Mouse (Mus musculus): ENCODE data around the gene Stab1. TPM values are rescaled to one million over a fixed set of nuclear protein-coding genes. Genes with fewer than 3 reads are reported as not detected.

Gene Stab1
- polyA plus RNA-seq (2015; fragmentation: Nextera tagmentation; extraction: Ambion mirVana) = 35.0 and 38.5 TPM in 2 replicates

DNA sequence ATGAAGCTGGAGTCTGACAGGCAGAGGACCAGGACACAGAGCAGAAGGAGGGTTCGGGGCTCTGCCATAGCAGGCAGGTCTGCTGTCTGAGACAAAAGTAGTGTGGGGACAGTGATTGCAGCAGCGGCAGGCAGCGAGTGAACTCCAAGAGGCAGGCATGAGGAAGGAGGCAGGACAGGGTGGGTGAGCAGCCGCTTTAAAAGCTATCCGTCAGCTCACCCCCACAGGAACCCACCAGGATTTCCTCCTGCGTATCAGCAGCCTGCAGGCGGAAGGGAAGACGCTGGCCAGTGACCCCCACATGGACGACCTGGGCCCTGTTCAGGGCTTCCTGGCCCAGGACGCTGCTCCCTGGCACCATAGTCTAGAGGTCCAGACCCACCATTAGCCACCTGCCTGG lies at the start of gene Stab1:
Stab1 (minus strand) TSS at position 217 of the 400 bp plus-strand sequence.
- Histone ChIP-seq H3K4me3 (replicated peaks) (peak within 1 kb of the TSS; percentile 18; the same call in 1 of the 2 replicates), H3K9ac (0 out of 2 replicates have a peak within 1 kb of the TSS, but pooled peaks have one; percentile 4)

DNA sequence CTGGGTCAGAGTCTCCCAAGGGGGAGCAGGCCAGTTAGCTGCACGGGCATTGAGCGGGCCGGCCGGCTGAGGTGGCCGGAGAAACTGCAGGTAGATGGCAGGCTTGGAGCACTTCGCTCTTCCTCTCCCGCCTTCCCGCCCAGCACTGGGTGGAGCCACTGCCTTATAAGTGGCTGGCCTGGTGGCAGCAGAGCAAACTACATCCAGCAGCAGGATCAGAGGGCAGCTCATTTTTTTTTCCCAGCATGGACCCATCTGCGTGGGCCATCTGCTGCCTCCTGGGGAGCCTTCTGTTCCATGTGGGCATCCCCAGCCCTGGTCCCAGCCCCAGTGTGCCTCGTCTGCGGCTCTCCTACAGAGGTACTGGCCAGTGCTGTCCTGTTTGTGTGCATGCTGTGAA lies 49.2 kb upstream of the Stab1 start, which contains the start of gene Sema3g:
Sema3g (plus strand) TSS at position 195 of the 400 bp plus-strand sequence.
- Histone ChIP-seq H3K9me3 (no peaks in the 10 kb centered on the region), H3K4me2 (peak within 1 kb of the TSS; percentile 32), H3K27ac (no peak within 1 kb of the TSS), H3K27me3 (replicated peaks) (no peaks in the 10 kb centered on the region), H3K36me3 (no peaks in the 10 kb centered on the region), H3K9ac (no peak within 1 kb of the TSS), H3K4me1 (0 out of 2 replicates have a peak, but pooled peaks cover 9% of the 10 kb centered on the region), H3K4me3 (replicated peaks) (no peak within 1 kb of the TSS)
- peak; percentile 79 for ATAC-seq (ENCODE audit: insufficient read depth, low FRiP score, low read depth)
- 12% methylated on average over 11 of the region's 11 CpGs for WGBS

More for the DNA sequence above, at the start of gene Stab1:
- WGBS = 21% methylated on average over 10 of the region's 10 CpGs
- ATAC-seq (ENCODE audit: insufficient read depth, low FRiP score, low read depth) = no peak
- H3K36me3 ChIP-seq = peaks cover 34% of the 10 kb centered on the region
- no peaks in the 10 kb centered on the region for H3K27me3 ChIP-seq (replicated peaks)
- peak within 1 kb of the TSS; percentile 23 for H3K4me2 ChIP-seq
- no peaks in the 10 kb centered on the region for H3K9me3 ChIP-seq
- peaks cover 11% of the 10 kb centered on the region; the same call in 1 of the 2 replicates for H3K4me1 ChIP-seq
- no peak within 1 kb of the TSS for H3K27ac ChIP-seq

DNA sequence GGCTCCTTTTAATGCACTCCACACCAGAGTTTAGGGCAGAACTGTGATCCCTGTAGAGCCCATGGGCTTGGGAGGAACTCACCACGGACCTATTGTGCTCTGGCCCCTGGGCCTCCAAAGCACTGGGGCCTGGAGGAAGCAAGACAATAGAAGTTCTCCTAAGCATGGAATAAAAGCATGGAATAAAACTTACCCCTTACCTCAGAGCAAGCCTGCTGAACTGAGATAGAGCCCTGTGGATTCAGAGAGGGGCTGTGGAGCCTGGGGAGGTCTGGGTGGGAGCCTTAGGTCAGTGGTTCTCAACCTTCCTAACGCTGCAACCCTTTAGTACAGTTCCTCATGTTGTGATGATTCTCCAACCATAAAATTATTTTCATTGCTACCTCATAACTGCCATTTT lies 48.4 kb upstream of the Stab1 start, which contains the start of gene Nisch:
Nisch (minus strand) TSS at position 101 of the 400 bp plus-strand sequence.
- Histone ChIP-seq H3K36me3 (no peaks in the 10 kb centered on the region), H3K27me3 (replicated peaks) (no peaks in the 10 kb centered on the region), H3K27ac (no peak within 1 kb of the TSS), H3K9me3 (no peaks in the 10 kb centered on the region), H3K4me3 (replicated peaks) (no peak within 1 kb of the TSS), H3K4me1 (0 out of 2 replicates have a peak, but pooled peaks cover 9% of the 10 kb centered on the region), H3K9ac (no peak within 1 kb of the TSS), H3K4me2 (peak within 1 kb of the TSS; percentile 32)
- no peak for ATAC-seq (ENCODE audit: insufficient read depth, low FRiP score, low read depth)
- 71% methylated on average over 2 of the region's 2 CpGs for WGBS

DNA sequence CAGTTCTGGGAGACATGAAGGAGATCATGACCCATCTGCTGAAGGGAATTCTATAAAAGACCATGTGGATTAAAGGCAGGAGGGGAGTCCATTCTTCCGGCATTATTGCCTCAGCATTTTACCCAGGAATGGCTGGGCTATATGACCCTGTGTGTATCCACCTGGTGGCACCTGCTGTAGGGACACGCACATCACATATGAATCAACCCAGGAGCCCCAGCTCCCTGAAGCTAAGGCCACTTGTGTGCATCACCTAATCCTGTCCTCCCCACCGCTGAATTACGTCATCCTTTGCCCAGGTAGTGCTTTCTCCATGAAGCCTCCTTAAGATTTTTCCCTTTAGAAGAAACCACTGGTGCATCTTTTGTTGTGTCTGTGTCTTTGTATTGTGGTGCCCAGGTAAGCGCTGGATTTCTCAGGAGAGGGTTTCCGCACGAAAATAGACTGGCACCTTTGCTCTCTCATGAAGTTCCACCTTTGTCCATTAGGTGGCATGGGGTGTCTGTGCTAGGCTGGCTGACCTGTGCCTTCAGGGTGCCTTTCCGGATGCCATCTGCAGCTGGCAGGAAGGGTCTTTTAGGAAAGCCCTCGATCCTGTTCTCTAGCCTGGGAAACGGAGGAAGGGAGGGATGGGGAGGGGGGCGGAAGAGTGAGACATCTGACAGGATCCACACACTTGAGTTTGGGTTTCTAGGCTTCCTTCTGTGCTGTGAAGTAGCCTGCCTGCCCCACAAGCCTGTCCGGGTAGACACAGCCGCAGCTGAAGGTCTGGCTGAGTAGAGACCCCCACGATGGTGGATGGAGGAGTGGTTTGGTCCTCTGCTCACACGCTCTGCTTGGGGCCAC lies 46.9 kb upstream of the Stab1 start:
- WGBS = 29% methylated on average over 15 of the region's 15 CpGs
- H3K27ac ChIP-seq = no peak overlapping the region

DNA sequence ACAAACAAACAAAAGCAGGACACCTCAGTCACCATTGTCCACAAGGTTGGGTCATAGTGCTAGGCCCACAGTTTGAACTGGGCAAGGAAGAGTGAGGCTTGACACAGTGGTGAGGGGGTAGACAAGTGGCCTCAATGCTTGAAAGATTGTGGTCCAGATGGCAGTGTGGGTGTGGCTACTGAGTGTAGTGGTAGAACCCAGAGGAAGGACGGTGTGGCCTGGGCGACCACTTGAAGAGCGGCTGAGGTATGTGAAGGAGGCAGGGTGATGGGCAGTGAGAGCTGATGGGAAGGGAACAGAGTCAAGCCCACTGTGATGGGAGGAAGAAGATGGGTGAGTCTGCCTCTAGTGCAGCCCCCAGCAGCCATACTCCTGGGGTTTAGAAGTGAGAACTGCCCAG lies 46.2 kb upstream of the Stab1 start:
- H3K4me1 ChIP-seq = 0 out of 2 replicates have a peak, but pooled peaks cover 9% of the 10 kb centered on the region
- 77% methylated on average over 3 of the region's 3 CpGs for WGBS
- H3K27ac ChIP-seq = no peak overlapping the region
- H3K4me3 ChIP-seq (replicated peaks) = no peak overlapping the region
- no peaks in the 10 kb centered on the region for H3K9me3 ChIP-seq
- H3K4me2 ChIP-seq = no peak overlapping the region
- no peaks in the 10 kb centered on the region for H3K36me3 ChIP-seq
- H3K9ac ChIP-seq = no peak overlapping the region
- ATAC-seq (ENCODE audit: insufficient read depth, low FRiP score, low read depth) = no peak
- no peaks in the 10 kb centered on the region for H3K27me3 ChIP-seq (replicated peaks)

More for the DNA sequence above, 46.9 kb upstream of the Stab1 start:
- no peak overlapping the region for H3K9ac ChIP-seq
- no peaks in the 10 kb centered on the region for H3K27me3 ChIP-seq (replicated peaks)
- H3K4me2 ChIP-seq = no peak overlapping the region
- 0 out of 2 replicates have a peak, but pooled peaks cover 9% of the 10 kb centered on the region for H3K4me1 ChIP-seq
- no peaks in the 10 kb centered on the region for H3K36me3 ChIP-seq
- ATAC-seq (ENCODE audit: insufficient read depth, low FRiP score, low read depth) = no peak
- H3K4me3 ChIP-seq (replicated peaks) = no peak overlapping the region
- H3K9me3 ChIP-seq = no peaks in the 10 kb centered on the region

DNA sequence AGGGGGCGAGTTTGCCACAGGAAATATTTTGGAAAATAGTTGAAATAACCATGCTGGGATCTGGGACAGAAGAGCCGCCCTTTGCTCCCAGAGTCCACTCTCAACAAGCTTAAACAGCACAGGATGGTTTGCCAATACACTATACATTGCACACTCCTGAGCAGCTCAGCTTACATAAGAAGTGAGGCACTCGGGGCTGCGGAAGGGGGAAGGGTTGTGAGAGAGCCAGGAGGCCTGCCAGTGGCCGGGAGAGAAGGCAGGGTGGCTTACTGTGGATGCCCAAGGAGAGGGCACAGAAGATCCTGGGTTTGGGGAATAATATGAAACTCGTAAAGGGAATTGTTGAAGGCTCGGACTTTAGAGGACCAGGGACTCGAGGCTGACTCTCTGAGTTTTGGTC lies 45.4 kb upstream of the Stab1 start:
- no peaks in the 10 kb centered on the region for H3K36me3 ChIP-seq
- 61% methylated on average over 8 of the region's 8 CpGs for WGBS
- no peak overlapping the region for H3K27ac ChIP-seq
- no peaks in the 10 kb centered on the region for H3K9me3 ChIP-seq
- no peak overlapping the region for H3K9ac ChIP-seq
- 0 out of 2 replicates have a peak, but pooled peaks cover 9% of the 10 kb centered on the region for H3K4me1 ChIP-seq
- H3K27me3 ChIP-seq (replicated peaks) = no peaks in the 10 kb centered on the region
- ATAC-seq (ENCODE audit: insufficient read depth, low FRiP score, low read depth) = no peak
- H3K4me3 ChIP-seq (replicated peaks) = no peak overlapping the region
- H3K4me2 ChIP-seq = no peak overlapping the region

DNA sequence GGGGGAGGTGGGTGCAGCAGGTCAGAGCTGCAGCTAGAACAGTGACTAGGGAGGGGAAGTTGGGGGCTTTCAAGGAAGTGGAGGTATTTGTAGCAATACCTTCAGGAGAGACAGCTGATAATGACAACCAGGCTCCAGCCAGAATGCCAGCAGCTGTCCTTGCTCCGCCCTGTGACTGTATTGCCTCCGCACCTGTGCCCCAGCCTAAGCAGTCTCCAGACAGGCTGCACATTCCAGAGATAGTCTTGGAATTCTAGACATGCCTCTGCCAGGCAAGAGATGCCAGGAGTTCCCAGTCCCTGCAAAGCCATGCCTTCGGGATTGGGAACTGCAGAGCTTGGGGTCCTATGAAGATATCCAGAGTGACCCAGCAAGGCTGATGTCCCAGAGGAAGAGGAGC lies 44.1 kb upstream of the Stab1 start:
- no peak overlapping the region for H3K27ac ChIP-seq
- no peak overlapping the region for H3K9ac ChIP-seq
- H3K36me3 ChIP-seq = no peaks in the 10 kb centered on the region
- no peaks in the 10 kb centered on the region for H3K27me3 ChIP-seq (replicated peaks)
- WGBS = 63% methylated on average over 3 of the region's 3 CpGs
- no peak for ATAC-seq (ENCODE audit: insufficient read depth, low FRiP score, low read depth)
- H3K4me1 ChIP-seq = 0 out of 2 replicates have a peak, but pooled peaks cover 5% of the 10 kb centered on the region
- H3K4me3 ChIP-seq (replicated peaks) = no peak overlapping the region
- no peaks in the 10 kb centered on the region for H3K9me3 ChIP-seq
- no peak overlapping the region for H3K4me2 ChIP-seq

DNA sequence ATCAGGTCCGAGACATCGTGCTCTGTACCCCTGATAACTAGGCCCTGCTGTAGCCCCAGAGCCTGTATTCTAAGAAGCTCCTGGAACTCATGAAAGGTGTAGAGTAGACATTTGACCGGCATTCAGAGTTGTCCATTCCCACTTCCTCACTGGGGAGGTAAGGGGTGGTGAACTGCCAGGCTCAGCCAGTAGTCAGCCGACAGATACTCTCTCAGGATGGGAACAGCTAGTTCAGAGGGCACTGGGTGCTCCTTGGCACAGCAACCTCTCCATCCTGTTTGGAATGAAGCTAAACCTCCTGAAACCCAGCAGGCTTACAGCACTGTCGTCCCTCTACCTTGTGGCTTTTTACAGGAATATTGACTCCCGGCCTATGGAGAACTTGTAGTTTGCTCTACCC lies 43.4 kb upstream of the Stab1 start:
- WGBS = 83% methylated on average over 6 of the region's 6 CpGs

DNA sequence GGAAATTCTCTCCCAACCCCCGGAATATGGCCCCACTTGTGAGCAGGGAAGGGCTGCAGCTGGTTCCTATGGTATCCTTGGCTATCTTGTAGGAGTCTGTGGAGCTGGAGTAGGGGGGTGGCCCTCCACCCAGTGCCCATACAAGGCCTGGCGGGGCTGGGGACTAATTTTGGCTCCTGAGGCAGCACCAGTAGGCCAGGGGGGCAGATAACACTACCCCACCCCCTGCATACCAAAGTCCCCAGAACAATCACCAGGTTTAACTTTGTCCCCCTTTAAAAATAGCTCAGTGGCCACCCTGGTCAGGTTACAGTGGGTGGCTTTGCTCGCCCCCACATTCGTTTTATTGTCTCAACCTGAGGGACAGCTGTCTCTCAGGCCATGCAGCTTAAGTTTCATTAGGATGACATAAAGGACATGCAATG lies 40.7 kb upstream of the Stab1 start:
- Histone ChIP-seq H3K9me3 (no peaks in the 10 kb centered on the region), H3K27ac (no peak overlapping the region), H3K9ac (no peak overlapping the region), H3K4me3 (replicated peaks) (no peak overlapping the region), H3K4me2 (no peak overlapping the region), H3K36me3 (peaks cover 1% of the 10 kb centered on the region; the same call in 1 of the 2 replicates), H3K4me1 (peaks cover 16% of the 10 kb centered on the region), H3K27me3 (replicated peaks) (no peaks in the 10 kb centered on the region)
- ATAC-seq (ENCODE audit: insufficient read depth, low FRiP score, low read depth) = no peak
- WGBS = 70% methylated on average over 4 of the region's 4 CpGs

More for the DNA sequence above, 43.4 kb upstream of the Stab1 start:
- no peak overlapping the region for H3K4me3 ChIP-seq (replicated peaks)
- no peak for ATAC-seq (ENCODE audit: insufficient read depth, low FRiP score, low read depth)
- H3K4me1 ChIP-seq = peaks cover 7% of the 10 kb centered on the region
- no peaks in the 10 kb centered on the region for H3K9me3 ChIP-seq
- no peak overlapping the region for H3K9ac ChIP-seq
- no peak overlapping the region for H3K4me2 ChIP-seq
- H3K27ac ChIP-seq = no peak overlapping the region
- no peaks in the 10 kb centered on the region for H3K27me3 ChIP-seq (replicated peaks)
- no peaks in the 10 kb centered on the region for H3K36me3 ChIP-seq

DNA sequence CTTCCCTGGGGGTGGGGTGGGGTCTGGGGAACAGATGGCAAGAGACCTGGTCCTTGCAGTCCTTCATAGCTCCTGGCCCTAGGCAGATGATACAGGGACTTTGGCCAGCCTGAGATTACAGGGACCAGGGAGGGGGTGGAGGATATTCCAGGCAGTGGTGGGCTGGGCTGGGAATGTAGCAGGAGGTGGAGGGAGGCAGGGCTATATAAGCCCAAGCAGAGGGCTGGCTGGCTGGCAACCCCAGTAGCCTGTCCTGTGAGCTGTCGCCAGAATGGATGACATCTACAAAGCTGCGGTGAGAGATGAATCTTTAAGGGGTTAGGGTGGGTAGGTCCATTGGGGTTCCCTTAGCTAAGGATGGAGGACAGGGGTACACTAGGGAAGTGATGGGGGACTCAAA lies 39.6 kb upstream of the Stab1 start, which contains the start of gene Tnnc1:
Tnnc1 (plus strand) TSS at position 229 of the 400 bp plus-strand sequence.
- Histone ChIP-seq H3K36me3 (peaks cover 11% of the 10 kb centered on the region), H3K27ac (no peak within 1 kb of the TSS), H3K27me3 (replicated peaks) (no peaks in the 10 kb centered on the region), H3K4me3 (replicated peaks) (peak within 1 kb of the TSS; percentile 85; the same call in 1 of the 2 replicates), H3K9ac (no peak within 1 kb of the TSS), H3K4me1 (peaks cover 18% of the 10 kb centered on the region), H3K9me3 (no peaks in the 10 kb centered on the region), H3K4me2 (peak within 1 kb of the TSS; percentile 87)
- no peak for ATAC-seq (ENCODE audit: insufficient read depth, low FRiP score, low read depth)
- 76% methylated on average over 2 of the region's 2 CpGs for WGBS

DNA sequence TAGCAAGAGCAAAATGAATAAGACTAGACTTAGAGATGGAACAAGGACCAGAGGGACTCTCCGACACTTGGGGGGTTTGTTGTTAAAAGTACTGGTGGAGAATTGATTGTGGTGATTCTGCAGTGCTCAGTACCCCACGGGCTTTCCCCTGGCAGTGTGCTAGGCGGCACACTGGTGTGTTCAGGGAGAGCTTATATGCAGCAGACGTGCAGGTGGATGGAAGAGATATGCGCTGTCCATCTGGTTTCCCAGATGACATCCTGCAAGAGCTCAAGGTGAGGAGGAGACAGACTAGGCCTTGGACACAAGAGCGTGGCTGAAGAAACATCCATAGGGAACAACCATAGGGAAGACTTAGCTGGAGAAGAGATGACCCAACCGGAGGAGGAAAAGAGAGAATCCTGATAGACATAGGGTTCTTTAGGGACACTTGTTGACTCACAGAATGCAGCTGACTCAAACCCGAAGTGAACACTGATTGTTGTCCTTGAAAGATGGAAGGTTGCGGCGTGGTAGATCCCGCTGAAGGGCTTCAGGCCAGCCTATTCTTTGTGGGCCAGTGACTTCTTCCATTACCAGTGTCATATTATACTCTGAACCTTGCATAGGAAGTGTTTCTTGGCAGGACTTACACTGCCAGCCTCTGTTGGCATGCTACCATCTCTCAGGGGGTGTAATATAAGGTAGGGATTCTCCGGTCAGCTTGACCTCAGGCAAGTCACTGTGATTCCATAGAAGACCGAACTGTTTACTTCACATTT lies 38.8 kb upstream of the Stab1 start:
- H3K27ac ChIP-seq = peak overlapping the region; percentile 12; the same call in 1 of the 2 replicates
- peak overlapping the region; percentile 45; the same call in 1 of the 2 replicates for H3K9ac ChIP-seq
- peak overlapping the region; percentile 87 for H3K4me2 ChIP-seq
- ATAC-seq (ENCODE audit: insufficient read depth, low FRiP score, low read depth) = peak; percentile 37; the same call in 1 of the 2 replicates
- H3K4me1 ChIP-seq = peaks cover 18% of the 10 kb centered on the region
- H3K9me3 ChIP-seq = no peaks in the 10 kb centered on the region
- 77% methylated on average over 13 of the region's 13 CpGs for WGBS
- peaks cover 19% of the 10 kb centered on the region for H3K36me3 ChIP-seq
- H3K27me3 ChIP-seq (replicated peaks) = no peaks in the 10 kb centered on the region
- peak overlapping the region; percentile 85 for H3K4me3 ChIP-seq (replicated peaks)
